Comparison of ENCODE assay signal across 7 mouse cellular contexts in the genomic region with DNA sequence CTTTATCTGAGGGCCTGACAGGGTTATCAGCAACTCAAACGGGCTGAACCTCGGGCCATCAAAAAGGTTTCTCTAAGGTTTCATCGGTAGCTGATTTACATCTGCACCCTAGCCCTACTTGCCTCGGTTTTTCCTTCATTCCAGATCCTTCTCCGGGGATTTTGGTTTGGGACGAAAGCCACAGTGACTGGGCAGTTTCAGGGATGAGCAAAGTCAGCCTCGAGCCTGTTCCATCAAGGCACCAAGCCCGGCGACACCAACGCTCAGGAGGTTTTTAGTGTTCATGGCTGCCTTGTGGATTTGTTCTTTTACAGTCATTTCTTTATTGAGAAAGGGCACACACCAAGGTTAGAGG.
DNase-seq lines count a peak whose midpoint lies in the region; ATAC-seq lines count a peak whose summit lies in the region.

No protein-coding gene starts in this region.

- H3K27ac ChIP-seq in lung, embryonic 16.5 days (ENCODE audit: low read length), result peak overlapping the region; percentile 79
- H3K27ac ChIP-seq in forebrain, embryonic 14.5 days (ENCODE audit: low read depth, low read length), result no peak overlapping the region
- H3K27ac ChIP-seq in liver, embryonic 11.5 days (ENCODE audit: low read depth, low read length), result no peak overlapping the region
- peak overlapping the region; percentile 97 for H3K27ac ChIP-seq in stomach, embryonic 16.5 days (ENCODE audit: low read length)

- peak overlapping the region; percentile 71 for H3K4me2 ChIP-seq in lung, embryonic 16.5 days (ENCODE audit: low read depth, low read length)
- peak overlapping the region; percentile 61 for H3K4me2 ChIP-seq in forebrain, embryonic 14.5 days (ENCODE audit: low read length)
- peak overlapping the region; percentile 50 for H3K4me2 ChIP-seq in liver, embryonic 11.5 days
- peak overlapping the region; percentile 71 for H3K4me2 ChIP-seq in stomach, embryonic 16.5 days (ENCODE audit: low read depth, low read length)

- H3K4me1 ChIP-seq in lung, embryonic 16.5 days (replicated peaks; ENCODE audit: control insufficient read depth, insufficient read depth, low read length), result peaks cover 35% of the 10 kb centered on the region
- peaks cover 17% of the 10 kb centered on the region for H3K4me1 ChIP-seq in forebrain, embryonic 14.5 days (ENCODE audit: control insufficient read depth, insufficient read depth, low read length)
- peaks cover 2% of the 10 kb centered on the region; the same call in 1 of the 2 replicates for H3K4me1 ChIP-seq in liver, embryonic 11.5 days (replicated peaks; ENCODE audit: control insufficient read depth, insufficient read depth, low read length)
- H3K4me1 ChIP-seq in stomach, embryonic 16.5 days (ENCODE audit: control insufficient read depth, insufficient read depth, low read length), result peaks cover 20% of the 10 kb centered on the region

- no peaks in the 10 kb centered on the region for H3K27me3 ChIP-seq in lung, embryonic 16.5 days (ENCODE audit: control insufficient read depth, insufficient read depth, low read depth, low read length)
- no peaks in the 10 kb centered on the region for H3K27me3 ChIP-seq in forebrain, embryonic 14.5 days (replicated peaks; ENCODE audit: control insufficient read depth, insufficient read depth, low read length)
- H3K27me3 ChIP-seq in liver, embryonic 11.5 days (replicated peaks; ENCODE audit: control insufficient read depth, insufficient read depth, low read length), result peaks cover 34% of the 10 kb centered on the region
- no peaks in the 10 kb centered on the region for H3K27me3 ChIP-seq in stomach, embryonic 16.5 days (ENCODE audit: control insufficient read depth, insufficient read depth, low read length)

- peak overlapping the region; percentile 44 for H3K4me3 ChIP-seq in lung, embryonic 16.5 days (ENCODE audit: low read length)
- no peak overlapping the region for H3K4me3 ChIP-seq in forebrain, embryonic 14.5 days (ENCODE audit: low read depth, low read length)
- no peak overlapping the region for H3K4me3 ChIP-seq in liver, embryonic 11.5 days (ENCODE audit: low read depth, low read length)
- peak overlapping the region; percentile 40 for H3K4me3 ChIP-seq in stomach, embryonic 16.5 days (replicated peaks; ENCODE audit: low read length)

- ATAC-seq in lung, embryonic 16.5 days (ENCODE audit: low read depth), result no peak
- ATAC-seq in forebrain, embryonic 14.5 days, result no peak
- ATAC-seq in liver, embryonic 11.5 days (replicated peaks; ENCODE audit: low FRiP score), result no peak
- ATAC-seq in stomach, embryonic 16.5 days (ENCODE audit: insufficient read depth, low FRiP score), result no peak

- no peaks in the 10 kb centered on the region for H3K36me3 ChIP-seq in lung, embryonic 16.5 days (ENCODE audit: control insufficient read depth, insufficient read depth, low read length)
- no peaks in the 10 kb centered on the region for H3K36me3 ChIP-seq in forebrain, embryonic 14.5 days (ENCODE audit: control insufficient read depth, insufficient read depth, low read length)
- H3K36me3 ChIP-seq in liver, embryonic 11.5 days (ENCODE audit: control insufficient read depth, insufficient read depth, low read length), result no peaks in the 10 kb centered on the region
- no peaks in the 10 kb centered on the region for H3K36me3 ChIP-seq in stomach, embryonic 16.5 days (ENCODE audit: control insufficient read depth, insufficient read depth, low read length)

- WGBS in lung, embryonic 16.5 days, result 29% methylated on average over 10 of the region's 10 CpGs
- 8% methylated on average over 10 of the region's 10 CpGs for WGBS in forebrain, embryonic 14.5 days
- 8% methylated on average over 10 of the region's 10 CpGs for WGBS in liver, embryonic 11.5 days
- 17% methylated on average over 10 of the region's 10 CpGs for WGBS in stomach, embryonic 16.5 days

- DNase-seq in lung, adult 18-20 months, result no peak
- no peak for DNase-seq in forebrain, embryonic 14.5 days (ENCODE audit: low spot score)
- DNase-seq in liver, embryonic 11.5 days (ENCODE audit: low spot score), result no peak
- no peak for DNase-seq in left cerebral cortex, adult 18-20 months (ENCODE audit: low spot score in 2 of 2)
- DNase-seq in kidney, adult 8-10 months, result no peak

- H3K9me3 ChIP-seq in lung, embryonic 16.5 days (ENCODE audit: control insufficient read depth, low read length), result no peaks in the 10 kb centered on the region
- H3K9me3 ChIP-seq in forebrain, embryonic 14.5 days (replicated peaks; ENCODE audit: control insufficient read depth, low read length), result no peaks in the 10 kb centered on the region
- no peaks in the 10 kb centered on the region for H3K9me3 ChIP-seq in liver, embryonic 11.5 days (ENCODE audit: control insufficient read depth, low read length)
- no peaks in the 10 kb centered on the region for H3K9me3 ChIP-seq in stomach, embryonic 16.5 days (replicated peaks; ENCODE audit: control insufficient read depth, low read length)

- H3K9ac ChIP-seq in lung, embryonic 16.5 days (ENCODE audit: low read length), result peak overlapping the region; percentile 67
- H3K9ac ChIP-seq in forebrain, embryonic 14.5 days (ENCODE audit: low read length), result peak overlapping the region; percentile 46
- no peak overlapping the region for H3K9ac ChIP-seq in liver, embryonic 11.5 days (ENCODE audit: low read depth, low read length)
- peak overlapping the region; percentile 64 for H3K9ac ChIP-seq in stomach, embryonic 16.5 days (ENCODE audit: low read length)

Comparison
In these comparisons a context has a peak if more than half of its experiments do, and no peak if none do; other contexts are left out.
1. H3K27ac ChIP-seq: peak in lung, embryonic 16.5 days (single experiment) and stomach, embryonic 16.5 days (single experiment); none in forebrain, embryonic 14.5 days (single experiment) and liver, embryonic 11.5 days (single experiment).
2. H3K4me3 ChIP-seq: peak in lung, embryonic 16.5 days (single experiment) and stomach, embryonic 16.5 days (single experiment); none in forebrain, embryonic 14.5 days (single experiment) and liver, embryonic 11.5 days (single experiment).
3. Peak in every context shown above with its lines, with median percentiles within 50 percentile points of each other: H3K4me2 ChIP-seq.